Mouse (Mus musculus) left cerebral cortex, postnatal 10 days (tissue): ENCODE measurements around the gene Olfr1155. TPM values are rescaled to one million over a fixed set of nuclear protein-coding genes. Genes with fewer than 3 reads are reported as not detected.

ENCODE experiments used
- DNase-seq, 2 experiments: peaks; one replicate each; pipeline ENCODE4 v3.0.0; 2021 to 2022; ENCODE audit warnings: low spot score in 2 of 2, mixed read lengths in 1 of 2; ENCODE audit errors: extremely low spot score in 1 of 2
- intact Hi-C: fragments of 180-260 bp; cut with DNase I; formaldehyde crosslinking; loops from one replicate; pipeline ENCODE4 v1.15.1; 2025
- total RNA-seq, 2 experiments: library from RNA; stranded (reverse); gene quantifications; 2 replicates each; pipeline ENCODE4 v1.2.3; 2021

Gene Olfr1155
- not detected for total RNA-seq

DNA sequence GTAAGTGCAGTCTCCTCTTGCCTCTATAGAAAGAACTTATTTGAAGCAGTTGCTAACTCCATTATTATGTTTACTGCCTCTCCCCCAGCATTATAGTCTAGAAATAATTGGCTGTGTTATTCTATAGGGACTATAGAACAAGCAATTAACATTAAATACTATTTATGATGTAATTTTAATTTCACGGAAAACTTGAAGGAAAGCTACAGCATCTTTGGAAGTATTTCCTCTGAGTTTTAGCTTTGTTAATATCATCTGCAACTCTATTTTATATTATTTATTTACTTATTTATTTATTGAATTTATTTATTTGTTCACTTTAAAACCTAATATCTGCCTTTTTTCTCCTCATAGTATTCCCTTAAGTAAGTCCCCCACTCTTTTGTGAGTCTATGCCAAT is at the start of gene Olfr1155:
TSS of gene Olfr1155 (minus strand) at position 101 of the 400 bp plus-strand sequence.
- no peak for DNase-seq
- intact Hi-C loops = no loop called here

DNA sequence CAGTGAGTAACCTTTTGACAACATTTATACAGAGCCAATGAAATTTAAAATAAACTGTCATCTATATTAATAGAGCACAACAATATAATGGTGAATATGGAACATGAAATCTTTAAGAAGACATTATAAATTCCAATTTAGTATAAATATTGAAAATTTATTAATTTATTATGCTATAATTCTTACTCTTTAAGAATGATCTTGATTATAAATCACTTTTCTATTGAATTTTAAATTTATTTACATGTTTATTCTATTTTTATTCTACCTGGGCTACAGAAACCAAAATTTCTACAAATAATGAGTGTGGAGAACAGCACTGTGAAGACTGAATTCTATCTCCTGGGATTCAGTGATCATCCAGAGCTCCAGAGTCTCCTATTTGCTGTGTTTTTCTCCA is 44.9 kb upstream of the Olfr1155 start, which contains the start of gene Olfr1158:
TSS of gene Olfr1158 (plus strand) at position 301 of the 400 bp plus-strand sequence.
- intact Hi-C loops = no loop called here
- DNase-seq = no peak

GRCm38 (mm10) chr2:87974563-87974962 is 29.6 kb upstream of the Olfr1155 start, which contains the start of gene Olfr74:
TSS of gene Olfr74 (minus strand) at chr2:87974663.
- no peak for DNase-seq
- intact Hi-C loops = no loop called here

DNA sequence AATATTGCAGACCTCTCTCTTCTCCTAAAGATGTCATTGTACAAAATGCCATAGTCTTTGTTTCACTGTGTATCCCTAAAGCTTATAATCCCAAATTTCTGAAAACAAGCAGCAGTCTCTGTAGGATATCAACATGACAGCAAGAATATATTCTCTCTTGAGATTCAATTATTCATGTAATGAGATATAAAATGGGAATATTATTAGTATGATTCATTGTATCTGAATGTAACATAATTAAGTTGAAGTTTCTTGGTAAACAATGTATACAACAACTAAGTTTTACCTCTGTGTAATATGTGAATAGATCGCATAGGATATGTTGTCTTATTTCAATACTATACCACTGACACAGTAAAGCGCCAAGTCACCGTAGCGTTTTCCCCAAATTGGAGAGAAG is 23.3 kb upstream of the Olfr1155 start, which contains the start of gene Olfr1157:
TSS of gene Olfr1157 (minus strand) at position 101 of the 400 bp plus-strand sequence.
- intact Hi-C loops = no loop called here
- no peak for DNase-seq

DNA sequence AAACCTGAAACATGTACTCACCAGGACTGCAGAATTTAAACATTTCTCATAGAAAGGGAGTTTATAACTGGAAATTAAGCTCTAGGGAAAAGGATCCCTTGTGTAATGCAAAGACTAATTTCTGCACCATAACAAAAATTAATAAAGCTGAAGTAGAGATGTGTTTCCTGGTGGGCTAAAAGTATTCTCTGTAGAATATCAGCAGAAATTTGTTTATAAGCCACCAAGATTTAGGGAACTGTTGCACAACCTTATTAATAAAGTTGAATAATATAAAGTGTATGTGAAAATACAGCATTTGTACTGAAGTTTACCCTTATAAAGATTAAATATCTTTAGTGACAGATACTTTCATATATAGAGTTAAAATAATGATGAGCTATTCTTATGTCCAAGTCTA is 8.1 kb upstream of the Olfr1155 start, which contains the start of gene Olfr1156:
TSS of gene Olfr1156 (minus strand) at position 101 of the 400 bp plus-strand sequence.
- DNase-seq = no peak
- intact Hi-C loops = no loop called here

DNA sequence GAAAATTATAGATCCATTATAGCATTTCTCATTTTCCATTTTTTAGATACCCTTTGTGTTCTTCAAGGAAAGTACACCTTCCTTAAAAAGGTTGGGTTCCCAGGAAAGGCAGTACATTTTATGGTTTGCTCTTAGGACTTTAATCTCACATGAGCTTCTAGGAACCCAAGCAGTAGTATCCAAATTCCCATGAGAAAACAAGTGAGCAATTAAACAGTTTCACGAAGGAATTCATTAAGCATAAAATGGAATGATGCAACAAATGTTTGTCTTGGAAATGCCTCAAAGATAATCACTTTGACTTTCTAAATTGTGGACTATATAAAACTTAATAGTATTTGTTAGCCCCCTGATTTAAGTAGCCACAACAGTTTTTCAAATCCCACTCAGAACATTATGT is 39.9 kb downstream of the Olfr1155 start, which contains the start of gene Olfr1154:
TSS of gene Olfr1154 (minus strand) at position 101 of the 400 bp plus-strand sequence.
- intact Hi-C loops = no loop called here
- no peak for DNase-seq

DNA sequence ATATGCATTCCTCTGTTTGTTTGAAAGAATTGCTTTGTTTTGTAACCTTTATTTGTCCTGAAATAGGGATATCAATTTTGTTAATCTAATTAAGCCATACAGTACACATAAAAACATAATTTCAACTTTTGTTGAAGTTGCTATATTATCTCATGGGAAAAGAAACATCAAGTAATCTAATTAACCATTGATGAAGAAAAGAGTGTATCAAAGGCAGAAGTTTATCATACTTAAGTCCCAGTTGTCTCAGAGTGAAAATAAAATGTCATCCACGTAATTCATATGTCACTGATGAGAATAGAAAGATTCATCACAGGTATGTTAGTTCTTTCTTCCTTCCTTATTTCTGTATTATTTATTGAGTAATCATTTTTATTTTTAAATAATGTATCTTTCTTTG is 50.3 kb downstream of the Olfr1155 start, which contains the start of gene Olfr1153:
TSS of gene Olfr1153 (plus strand) at position 301 of the 400 bp plus-strand sequence.
- no peak for DNase-seq
- intact Hi-C loops = no loop called here

Other genes with a start within 250 kb of the Olfr1155 start
- gene Olfr1137, start 232.0 kb downstream of the Olfr1155 start, total RNA-seq = not detected
- not detected for gene Olfr1138, start 205.2 kb downstream of the Olfr1155 start, total RNA-seq
- not detected for gene Olfr1140, start 201.4 kb downstream of the Olfr1155 start, total RNA-seq
- gene Olfr1141, start 191.1 kb downstream of the Olfr1155 start, total RNA-seq = not detected
- not detected for gene Olfr152, start 165.7 kb downstream of the Olfr1155 start, total RNA-seq
- not detected for gene Olfr1143, start 144.5 kb downstream of the Olfr1155 start, total RNA-seq
- not detected for gene Olfr1145, start 135.3 kb downstream of the Olfr1155 start, total RNA-seq
- not detected for gene Olfr1148, start 114.6 kb downstream of the Olfr1155 start, total RNA-seq
- gene Olfr1150-ps1, start 101.1 kb downstream of the Olfr1155 start, total RNA-seq = not detected
- not detected for gene Olfr1151, start 89.3 kb downstream of the Olfr1155 start, total RNA-seq
- gene Olfr1152, start 78.6 kb downstream of the Olfr1155 start, total RNA-seq = not detected
- gene Olfr1153, start 50.2 kb downstream of the Olfr1155 start, total RNA-seq = not detected
- gene Olfr1154, start 40.0 kb downstream of the Olfr1155 start, total RNA-seq = not detected
- gene Olfr1156, start 8.0 kb upstream of the Olfr1155 start, total RNA-seq = not detected
- gene Olfr1157, start 23.2 kb upstream of the Olfr1155 start, total RNA-seq = not detected
- not detected for gene Olfr74, start 29.5 kb upstream of the Olfr1155 start, total RNA-seq
- gene Olfr1158, start 45.0 kb upstream of the Olfr1155 start, total RNA-seq = not detected
- not detected for gene Olfr1160, start 63.1 kb upstream of the Olfr1155 start, total RNA-seq
- not detected for gene Olfr1161, start 77.6 kb upstream of the Olfr1155 start, total RNA-seq
- gene Olfr73, start 92.6 kb upstream of the Olfr1155 start, total RNA-seq = not detected
- gene Olfr1162, start 106.0 kb upstream of the Olfr1155 start, total RNA-seq = not detected
- gene Olfr1163, start 126.7 kb upstream of the Olfr1155 start, total RNA-seq = not detected
- not detected for gene Olfr1164, start 148.8 kb upstream of the Olfr1155 start, total RNA-seq
- not detected for gene Olfr1166, start 183.1 kb upstream of the Olfr1155 start, total RNA-seq
- not detected for gene Olfr1167, start 210.1 kb upstream of the Olfr1155 start, total RNA-seq
- not detected for gene Olfr1168, start 236.7 kb upstream of the Olfr1155 start, total RNA-seq